Mouse (Mus musculus): ENCODE data around the gene Rspo1.

GRCm38 (mm10) chr4:124990325-124990724 is 4.1 kb downstream of the Rspo1 start:
- no peak for TF ChIP-seq CTCF (conservative IDR thresholded peaks at IDR 0.05; ENCODE audit: low read length)
- no peak for TF ChIP-seq NANOG (IDR thresholded peaks at IDR 0.05; ENCODE audit: borderline replicate concordance, low read length)
